Mouse (Mus musculus) megakaryocyte, adult 5-6 weeks (primary cell): ENCODE results near the gene Shisa5. TPM values are rescaled to one million over a fixed set of nuclear protein-coding genes. Genes with fewer than 3 reads are reported as not detected.
A peak's percentile ranks its signal among the peaks of the same experiment; 100 is the strongest.

Experiments
- ATAC-seq: 2 replicates; pipeline ENCODE4 v1.8.0; 2016; ENCODE audit warnings: mild to moderate bottlenecking, inconsistent platforms; ENCODE audit not compliant: poor library complexity, severe bottlenecking
- total RNA-seq, 2 experiments: library from RNA; stranded (forward) in 1 of 2; stranded (reverse) in 1 of 2; fragments of 153-499, 151-499 nt in 1 of 2; fragments of 221-1000, 200-1000 nt in 1 of 2; gene quantifications; 2 replicates each; pipeline versions ENCODE4 v1.2.3 to v1.2.4; 2015 to 2017

The Shisa5 gene
- total RNA-seq, 2 experiments from 2014 or later = 119 to 632 TPM

- ATAC-seq = no peak
Measured at GRCm38 (mm10) chr9:109084922-109085321, 46.6 kb downstream of the Shisa5 start.

- ATAC-seq = peak; percentile 72
Measured at GRCm38 (mm10) chr9:109087987-109088386, 49.6 kb downstream of the Shisa5 start.

GRCm38 (mm10) chr9:109090446-109090845, 52.1 kb downstream of the Shisa5 start:
- no peak for ATAC-seq

- no peak for ATAC-seq
Measured at GRCm38 (mm10) chr9:109091802-109092201, 53.4 kb downstream of the Shisa5 start.

GRCm38 (mm10) chr9:109092799-109093198, 54.4 kb downstream of the Shisa5 start:
- ATAC-seq = no peak

GRCm38 (mm10) chr9:109093786-109094552, 55.6 kb downstream of the Shisa5 start:
- no peak for ATAC-seq

- 0 out of 2 replicates have a peak, but pooled peaks have one; percentile 5 for ATAC-seq
Measured at GRCm38 (mm10) chr9:109094553-109095136, 56.3 kb downstream of the Shisa5 start.

- peak; percentile 51 for ATAC-seq
Measured at GRCm38 (mm10) chr9:109095137-109095982, 57.0 kb downstream of the Shisa5 start, which contains the start of gene Plxnb1. Plxnb1 (plus strand) TSS chr9:109095389.

GRCm38 (mm10) chr9:109096251-109096661, 57.9 kb downstream of the Shisa5 start:
- ATAC-seq = no peak

GRCm38 (mm10) chr9:109096856-109097255, 58.5 kb downstream of the Shisa5 start:
- ATAC-seq = no peak

GRCm38 (mm10) chr9:109097291-109097690, 58.9 kb downstream of the Shisa5 start:
- no peak for ATAC-seq

- no peak for ATAC-seq
Measured at GRCm38 (mm10) chr9:109097831-109098230, 59.5 kb downstream of the Shisa5 start.

GRCm38 (mm10) chr9:109098366-109098765, 60.0 kb downstream of the Shisa5 start:
- ATAC-seq = no peak

GRCm38 (mm10) chr9:109098969-109099368, 60.6 kb downstream of the Shisa5 start:
- no peak for ATAC-seq

- ATAC-seq = peak; percentile 59
Measured at GRCm38 (mm10) chr9:109100307-109100928, 62.1 kb downstream of the Shisa5 start.

- no peak for ATAC-seq
Measured at GRCm38 (mm10) chr9:109101933-109102445, 63.6 kb downstream of the Shisa5 start.

GRCm38 (mm10) chr9:109102541-109102940, 64.2 kb downstream of the Shisa5 start:
- ATAC-seq = no peak

- no peak for ATAC-seq
Measured at GRCm38 (mm10) chr9:109103250-109103649, 64.9 kb downstream of the Shisa5 start.

- no peak for ATAC-seq
Measured at GRCm38 (mm10) chr9:109104083-109104482, 65.7 kb downstream of the Shisa5 start.

GRCm38 (mm10) chr9:109105011-109105410, 66.6 kb downstream of the Shisa5 start:
- ATAC-seq = no peak

- ATAC-seq = no peak
Measured at GRCm38 (mm10) chr9:109105648-109106047, 67.3 kb downstream of the Shisa5 start.
